Mouse (Mus musculus) frontal cortex, adult (tissue): ENCODE measurements at regions not wholly inside any gene's neighbourhood (a gene's known extent, or its start where the extent isn't known, plus 50 kb on each side); places are given as distances from the start of the nearest gene placed in this dataset.
A peak's percentile ranks its signal among the peaks of the same experiment; 100 is the strongest.

Source experiments
- ATAC-seq: cut with Nextera tagmentation; 2 replicates; pipeline ENCODE4 v1.9.2; 2017; ENCODE audit warnings: mild to moderate bottlenecking, moderate library complexity, mixed read lengths; ENCODE audit not compliant: low TSS enrichment

- no peak for ATAC-seq
Observed at GRCm38 (mm10) chr12:99039497-99040322, 119.3 kb downstream of the Ttc8 start.

- ATAC-seq: no peak
Observed at GRCm38 (mm10) chr12:99041606-99042005, 121.2 kb downstream of the Ttc8 start.

- peak; percentile 56; the same call in 1 of the 2 replicates for ATAC-seq
Observed at GRCm38 (mm10) chr12:99042918-99043862, 122.8 kb downstream of the Ttc8 start.

- ATAC-seq: peak; percentile 89
Observed at GRCm38 (mm10) chr12:99044477-99044876, 124.1 kb downstream of the Ttc8 start.

- ATAC-seq: no peak
Observed at GRCm38 (mm10) chr12:99050426-99050825, 130.1 kb downstream of the Ttc8 start.

- no peak for ATAC-seq
Observed at GRCm38 (mm10) chr12:99052599-99052998, 132.2 kb downstream of the Ttc8 start.

GRCm38 (mm10) chr12:99057521-99057920 lies 137.1 kb downstream of the Ttc8 start:
- no peak for ATAC-seq

- ATAC-seq: no peak
Observed at GRCm38 (mm10) chr12:99058916-99059315, 138.5 kb downstream of the Ttc8 start.

GRCm38 (mm10) chr12:99059491-99059890 lies 139.1 kb downstream of the Ttc8 start:
- no peak for ATAC-seq

- ATAC-seq: no peak
Observed at GRCm38 (mm10) chr12:99060702-99061101, 140.3 kb downstream of the Ttc8 start.

GRCm38 (mm10) chr12:99063441-99063840 lies 143.1 kb downstream of the Ttc8 start:
- ATAC-seq: no peak

- no peak for ATAC-seq
Observed at GRCm38 (mm10) chr12:99063885-99064284, 143.5 kb downstream of the Ttc8 start.

- no peak for ATAC-seq
Observed at GRCm38 (mm10) chr12:99067962-99068361, 147.6 kb downstream of the Ttc8 start.

GRCm38 (mm10) chr12:99073766-99074165 lies 153.4 kb downstream of the Ttc8 start:
- no peak for ATAC-seq

GRCm38 (mm10) chr12:99077366-99077765 lies 157.0 kb downstream of the Ttc8 start:
- no peak for ATAC-seq

GRCm38 (mm10) chr12:99079873-99080272 lies 159.5 kb downstream of the Ttc8 start:
- ATAC-seq: no peak

- peak; percentile 5; the same call in 1 of the 2 replicates for ATAC-seq
Observed at GRCm38 (mm10) chr12:99083616-99084015, 163.2 kb downstream of the Ttc8 start.

GRCm38 (mm10) chr12:99084144-99084543 lies 163.8 kb downstream of the Ttc8 start:
- ATAC-seq: peak; percentile 83

- peak; percentile 64 for ATAC-seq
Observed at GRCm38 (mm10) chr12:99087286-99087685, 166.9 kb downstream of the Ttc8 start.

GRCm38 (mm10) chr12:99091770-99092169 lies 171.4 kb downstream of the Ttc8 start:
- no peak for ATAC-seq

- ATAC-seq: no peak
Observed at GRCm38 (mm10) chr12:99093151-99093550, 172.8 kb downstream of the Ttc8 start.

- no peak for ATAC-seq
Observed at GRCm38 (mm10) chr12:99093989-99094388, 173.6 kb downstream of the Ttc8 start.
